Mouse (Mus musculus) cerebellum, postnatal 25 days (tissue): Measurements from ENCODE around the gene Ocm.

ENCODE experiments used
- DNase-seq, 2 experiments: peaks; one replicate each; pipeline ENCODE4 v3.0.0; 2021; ENCODE audit warnings: mixed read lengths in 2 of 2

Gene Ocm

GRCm38 (mm10) chr5:143994632-143995365 is 31.7 kb downstream of the Ocm start:
- DNase-seq: no peak

- no peak for DNase-seq
Observed at GRCm38 (mm10) chr5:143993849-143994248, 32.6 kb downstream of the Ocm start.

- DNase-seq: no peak
Observed at GRCm38 (mm10) chr5:143993260-143993659, 33.2 kb downstream of the Ocm start.

GRCm38 (mm10) chr5:143992661-143993060 is 33.8 kb downstream of the Ocm start:
- no peak for DNase-seq

- DNase-seq: no peak
Observed at GRCm38 (mm10) chr5:143990086-143990485, 36.4 kb downstream of the Ocm start.

GRCm38 (mm10) chr5:143989046-143989445 is 37.4 kb downstream of the Ocm start:
- no peak for DNase-seq

GRCm38 (mm10) chr5:143987596-143987995 is 38.9 kb downstream of the Ocm start:
- no peak for DNase-seq

GRCm38 (mm10) chr5:143985381-143985780 is 41.1 kb downstream of the Ocm start:
- no peak for DNase-seq

- no peak for DNase-seq
Observed at GRCm38 (mm10) chr5:143982361-143982760, 44.1 kb downstream of the Ocm start.

- DNase-seq: peak in 1 of 2 experiments; percentile 39
Observed at GRCm38 (mm10) chr5:143980858-143981257, 45.6 kb downstream of the Ocm start.

GRCm38 (mm10) chr5:143976726-143977431 is 49.6 kb downstream of the Ocm start:
- DNase-seq: no peak

GRCm38 (mm10) chr5:143976232-143976631 is 50.2 kb downstream of the Ocm start:
- no peak for DNase-seq

- no peak for DNase-seq
Observed at GRCm38 (mm10) chr5:143975631-143975933, 50.9 kb downstream of the Ocm start.

GRCm38 (mm10) chr5:143974931-143975630 is 51.4 kb downstream of the Ocm start:
- peak; percentile 61 to 76 for DNase-seq

GRCm38 (mm10) chr5:143972628-143973027 is 53.8 kb downstream of the Ocm start:
- no peak for DNase-seq
